Mouse (Mus musculus): ENCODE data around the gene Olfr1331.

DNA sequence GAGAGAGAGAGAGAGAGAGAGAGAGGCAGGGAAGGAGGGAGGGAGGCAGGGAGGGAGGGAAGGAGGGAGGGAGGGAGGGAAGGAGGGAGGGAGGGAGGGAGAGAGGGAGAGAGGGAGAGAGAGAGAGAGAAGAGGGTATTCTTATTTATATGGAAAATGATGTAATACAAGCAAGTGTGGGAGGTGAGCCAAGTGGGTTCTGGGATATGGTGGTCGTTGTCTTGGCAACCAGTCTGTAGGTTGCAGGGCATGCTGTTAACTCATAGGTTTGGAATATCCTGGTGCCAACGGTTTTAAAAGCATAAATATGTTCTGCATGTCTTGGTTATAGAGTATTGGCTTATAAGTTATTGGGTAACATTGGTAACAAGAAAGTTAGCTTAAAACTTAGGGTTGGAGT lies 37.5 kb downstream of the Olfr1331 start:
- TF ChIP-seq CTCF (IDR thresholded peaks at IDR 0.05; ENCODE audit: insufficient read depth, low read length) = no peak
- no peak for TF ChIP-seq POLR2A (IDR thresholded peaks at IDR 0.05; ENCODE audit: borderline replicate concordance, extremely low read depth, low read depth, low read length)
